Mouse (Mus musculus) hematopoietic stem cell, adult 5-6 weeks (primary cell): ENCODE data around the gene Cux2. TPM values are rescaled to one million over a fixed set of nuclear protein-coding genes. Genes with fewer than 3 reads are reported as not detected.
A peak's percentile ranks its signal among the peaks of the same experiment; 100 is the strongest.

ENCODE experiments used
- ATAC-seq, 2 experiments: fragments of 125-278 bp in 1 of 2; replicated peaks in 1 of 2; 2 replicates each; pipeline ENCODE4 v1.8.0; 2016 to 2017; ENCODE audit warnings: inconsistent platforms in 2 of 2, mild to moderate bottlenecking in 2 of 2, moderate number of reproducible peaks in 2 of 2, low read depth in 1 of 2, moderate TSS enrichment in 1 of 2; ENCODE audit not compliant: low FRiP score in 2 of 2, poor library complexity in 2 of 2, severe bottlenecking in 2 of 2, insufficient read depth in 1 of 2, low TSS enrichment in 1 of 2
- total RNA-seq: library from RNA; stranded (forward); fragments of 172-1452, 232-1000 nt; gene quantifications from 2 replicates; pipeline ENCODE4 v1.2.3, GENCODE M21; 2017

Cux2 gene
- total RNA-seq, 1 experiment from 2014 or later, result not detected

GRCm38 (mm10) chr5:121998981-121999795 is 50.7 kb downstream of the Cux2 start:
- peak in 1 of 2 experiments; percentile 65; a peak in 3 of 4 replicates for ATAC-seq

DNA sequence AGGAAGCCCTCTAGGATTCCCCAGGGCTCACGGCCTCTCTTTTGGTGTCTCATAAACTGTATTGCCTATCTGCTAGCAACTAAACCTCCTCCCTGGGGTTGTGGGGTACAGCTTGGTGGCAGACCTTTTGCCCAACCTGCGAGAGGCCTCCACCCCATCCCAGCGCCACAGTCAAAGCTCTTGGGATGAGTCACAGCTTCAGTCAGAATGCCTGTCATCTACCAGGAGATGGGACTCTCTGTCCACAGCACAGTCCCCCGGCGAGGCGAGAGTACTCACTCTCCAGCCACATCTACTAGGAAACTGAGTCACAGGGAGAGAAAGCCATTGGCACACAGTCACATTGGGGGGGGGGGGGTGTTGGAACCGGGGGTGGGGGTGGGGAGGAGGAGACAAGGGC is 51.6 kb downstream of the Cux2 start:
- ATAC-seq, result no peak

- ATAC-seq, result no peak
Observed at GRCm38 (mm10) chr5:121996701-121997100, 53.2 kb downstream of the Cux2 start.

- no peak for ATAC-seq
Observed at GRCm38 (mm10) chr5:121994808-121995207, 55.1 kb downstream of the Cux2 start.

GRCm38 (mm10) chr5:121991914-121992313 is 58.0 kb downstream of the Cux2 start:
- no peak for ATAC-seq

DNA sequence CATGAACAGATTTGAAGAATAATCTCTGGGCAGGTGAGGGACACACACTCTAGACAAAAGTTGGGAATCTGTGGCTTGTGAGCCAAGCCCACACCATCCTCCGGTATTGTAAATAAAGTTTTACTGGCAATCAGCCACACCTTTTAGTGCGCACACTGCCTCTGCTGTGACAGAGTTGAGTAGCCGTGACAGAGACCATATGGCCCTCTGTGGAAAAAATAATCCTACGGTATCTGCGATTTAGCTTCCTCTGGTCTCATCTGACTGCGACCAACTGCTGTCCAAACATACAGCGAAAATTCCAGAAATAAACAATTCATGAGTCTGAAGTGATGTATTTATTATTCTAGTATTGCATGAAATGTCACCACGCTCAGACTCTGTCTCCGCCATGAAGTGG is 64.0 kb downstream of the Cux2 start:
- no peak for ATAC-seq

DNA sequence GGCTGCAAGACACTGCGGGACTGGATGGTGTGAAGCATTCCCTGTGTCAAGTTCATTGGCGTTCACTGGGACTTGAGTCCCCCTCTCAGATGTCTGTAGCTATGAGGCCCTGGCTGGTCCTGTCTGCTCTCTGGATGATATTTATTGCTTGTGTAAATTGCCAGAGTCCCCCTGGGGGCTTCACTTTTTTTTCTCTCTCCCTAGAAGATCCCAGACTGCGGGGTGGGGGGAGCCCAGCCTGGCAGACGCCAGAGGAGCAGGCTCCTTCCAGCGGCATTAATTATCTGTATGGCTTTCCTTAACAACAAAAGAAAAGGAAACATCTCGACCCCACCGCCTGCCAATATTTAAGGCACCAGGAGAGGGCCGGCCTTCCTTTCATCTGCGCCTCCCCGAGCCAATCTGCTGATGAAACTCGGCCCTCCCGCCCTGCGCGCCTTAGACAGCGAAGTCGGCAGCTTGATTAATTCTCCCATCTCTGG is 68.2 kb downstream of the Cux2 start:
- no peak for ATAC-seq

GRCm38 (mm10) chr5:121976331-121976730 is 73.6 kb downstream of the Cux2 start:
- no peak for ATAC-seq

DNA sequence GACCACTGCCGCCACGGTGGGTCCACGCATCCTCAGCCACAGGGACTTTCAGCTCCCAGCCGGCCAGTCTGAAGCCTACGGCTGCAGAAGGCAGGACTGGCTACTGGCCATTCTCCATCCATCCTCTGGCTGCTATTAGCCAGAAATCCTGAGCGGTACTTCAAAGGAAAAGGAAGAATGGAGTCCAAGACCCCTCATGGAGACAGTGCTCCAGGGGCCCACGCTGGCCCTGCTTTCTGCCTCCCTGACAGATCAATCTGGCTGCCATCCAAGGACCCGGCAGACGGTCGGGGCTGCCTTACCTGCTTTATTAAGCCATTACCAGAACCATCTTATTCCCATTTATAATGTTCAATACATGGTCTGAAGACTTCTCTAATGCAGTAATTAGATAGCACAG is 76.4 kb downstream of the Cux2 start:
- ATAC-seq, result no peak

DNA sequence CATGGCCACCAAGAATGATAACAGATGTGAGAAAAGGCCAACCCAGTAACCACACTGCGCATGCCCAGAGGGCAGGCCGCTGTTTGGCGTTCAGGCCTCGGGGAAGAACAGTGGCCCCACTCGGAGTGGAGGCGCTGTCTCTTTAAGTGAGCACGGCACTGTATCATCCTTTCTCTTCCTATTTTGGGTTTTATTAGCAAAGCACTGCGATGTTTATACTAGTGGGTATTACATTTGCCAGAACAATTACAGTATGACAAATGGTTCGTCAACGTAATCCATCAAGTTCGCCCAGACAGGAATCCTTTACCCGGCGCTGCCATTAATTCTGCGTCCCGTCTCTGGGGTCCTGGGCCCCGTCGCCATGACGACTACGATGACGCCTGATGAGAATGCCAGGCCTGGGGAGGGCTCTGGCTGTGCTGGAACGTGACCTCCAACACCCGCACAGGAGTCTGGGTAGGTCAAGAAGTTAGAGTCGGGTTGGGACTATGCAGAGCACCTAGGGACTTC is 77.2 kb downstream of the Cux2 start:
- ATAC-seq, result no peak

DNA sequence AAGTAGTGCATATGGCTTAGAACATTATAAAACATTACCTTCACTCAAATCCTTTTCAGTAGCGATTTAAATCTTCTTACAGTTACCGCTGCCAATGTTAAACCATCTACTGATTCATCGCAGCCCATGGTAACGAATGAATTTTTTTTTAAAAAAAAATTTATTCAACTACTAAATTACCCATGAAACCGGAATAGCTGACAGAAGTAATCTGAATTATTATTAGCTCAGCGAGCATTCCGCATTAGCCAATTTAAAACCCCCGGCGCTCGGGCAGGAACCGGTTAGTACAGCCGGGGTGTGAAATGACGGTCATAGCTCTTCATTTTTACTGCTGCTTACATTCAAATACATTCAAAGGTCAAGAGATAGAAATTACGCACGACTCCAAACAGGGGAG is 80.9 kb downstream of the Cux2 start:
- no peak for ATAC-seq

- no peak for ATAC-seq
Observed at GRCm38 (mm10) chr5:121968416-121968815, 81.5 kb downstream of the Cux2 start.

- ATAC-seq, result no peak
Observed at GRCm38 (mm10) chr5:121967520-121967919, 82.4 kb downstream of the Cux2 start.

GRCm38 (mm10) chr5:121966940-121967339 is 83.0 kb downstream of the Cux2 start:
- no peak for ATAC-seq

DNA sequence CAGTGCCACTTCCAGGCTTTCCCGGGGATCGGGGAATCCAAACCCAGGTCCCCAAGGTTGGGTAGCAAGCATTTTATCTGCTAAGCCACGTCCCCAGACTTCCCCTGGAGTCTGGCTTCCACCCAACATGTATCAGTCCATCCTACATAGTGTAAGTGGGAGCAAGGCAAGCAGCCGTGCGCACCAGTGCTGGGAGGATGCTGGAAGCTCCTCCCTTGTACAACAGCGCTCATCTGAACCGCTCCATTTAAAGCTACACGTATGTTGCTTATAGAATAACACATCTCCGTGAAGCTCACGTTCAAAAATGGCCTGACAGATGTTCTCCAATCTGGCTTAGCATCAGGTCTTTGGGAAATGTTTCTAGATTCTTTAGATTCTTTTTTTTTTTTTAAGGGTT is 86.9 kb downstream of the Cux2 start:
- no peak for ATAC-seq

DNA sequence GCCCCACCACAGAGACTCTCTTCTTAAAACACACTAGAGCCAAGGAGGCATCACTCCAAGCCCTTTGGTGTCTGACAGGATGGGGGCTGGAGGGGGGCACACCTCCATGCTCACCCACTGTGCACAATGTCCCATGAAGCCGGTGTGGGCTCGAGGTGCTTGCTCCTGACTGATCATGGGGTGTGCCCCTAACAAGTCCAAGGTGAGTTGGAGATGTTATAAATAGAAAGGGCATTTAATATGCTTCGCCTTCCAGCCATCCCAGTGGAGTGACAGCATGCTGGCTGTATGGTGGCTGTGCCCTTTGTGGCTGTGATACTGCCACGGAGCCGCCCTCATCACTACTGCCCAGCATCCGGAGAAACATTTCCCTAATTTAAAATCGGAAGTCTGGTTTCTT is 87.5 kb downstream of the Cux2 start:
- no peak for ATAC-seq

DNA sequence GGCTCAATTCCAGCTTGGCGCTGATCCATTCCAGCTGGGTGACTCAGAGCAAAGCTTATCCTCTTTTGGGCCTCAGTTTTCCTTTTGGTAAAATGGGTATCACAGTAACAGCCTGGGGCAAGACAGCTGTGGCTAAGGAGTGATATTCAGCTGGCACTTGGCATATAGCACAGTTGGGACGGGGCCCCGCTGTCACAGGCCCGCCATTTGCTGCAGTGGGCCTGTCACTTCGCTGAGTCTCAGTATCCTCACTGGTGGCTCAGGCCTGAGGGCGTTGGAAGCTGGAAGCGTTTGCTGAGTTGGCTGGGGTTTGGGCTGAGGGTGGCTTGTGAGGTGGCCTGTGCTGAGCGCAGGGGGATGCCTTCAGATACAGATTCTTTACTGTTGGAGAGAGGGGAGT is 88.6 kb downstream of the Cux2 start:
- ATAC-seq, result no peak

DNA sequence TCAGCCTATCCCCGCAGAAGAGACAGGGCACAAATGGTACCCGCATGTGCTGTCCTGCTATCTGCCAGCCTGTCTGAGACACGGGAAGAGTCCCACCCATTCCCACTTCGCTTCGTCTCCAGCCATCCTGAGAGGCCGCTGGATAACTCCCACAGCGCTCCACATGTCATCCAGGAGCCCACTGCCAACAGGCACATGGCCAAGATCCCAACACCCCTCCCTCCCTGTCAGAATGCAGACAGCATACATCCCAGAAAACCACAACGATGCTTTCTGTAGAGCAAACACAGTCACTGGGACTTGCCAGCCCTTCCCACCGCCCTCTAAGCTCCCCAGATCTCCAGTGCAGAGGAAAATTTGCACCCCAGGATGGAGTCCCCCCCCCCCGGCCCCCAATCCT is 90.2 kb downstream of the Cux2 start:
- ATAC-seq, result no peak

DNA sequence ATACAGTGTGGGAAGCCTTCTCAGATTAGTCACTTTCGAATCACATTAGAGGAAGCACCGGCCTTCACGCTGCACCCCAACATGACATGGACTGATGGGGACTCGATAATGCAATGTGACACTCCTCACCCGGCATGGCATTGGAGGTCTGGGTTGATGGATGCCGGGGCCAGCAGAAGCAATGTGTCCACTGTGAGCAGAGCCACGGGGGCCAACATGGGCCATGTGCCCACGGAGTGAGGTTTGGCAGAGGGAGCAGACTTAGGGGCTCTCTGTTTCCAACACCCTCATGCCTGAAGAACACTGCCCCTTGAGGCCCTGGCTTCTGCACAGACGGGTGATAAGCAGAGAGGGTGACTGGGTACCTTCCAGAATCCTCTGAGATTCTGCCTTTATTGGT is 91.4 kb downstream of the Cux2 start:
- no peak for ATAC-seq
